Mouse (Mus musculus): ENCODE measurements around the gene Elob.

GRCm38 (mm10) chr17:23857193-23857592, 28.3 kb upstream of the Elob start:
- TF ChIP-seq POLR2A (IDR thresholded peaks at IDR 0.05; ENCODE audit: low read depth, low read length) (no peak), CTCF (IDR thresholded peaks at IDR 0.05; ENCODE audit: extremely low read depth, insufficient read depth, insufficient read length, insufficient replicate concordance) (no peak)

Data from spleen, adult 2 months (tissue).